In genomic region chr3:122418564-122419274, GRCm38 (mm10) we compare ENCODE assay signal across 8 mouse cellular contexts.
A peak's percentile ranks its signal among the peaks of the same experiment; 100 is the strongest.
DNase-seq lines count a peak whose midpoint lies in the region; ATAC-seq and TF ChIP-seq lines count a peak whose summit lies in the region.

No protein-coding gene starts in this region.

- no peak overlapping the region for H3K9ac ChIP-seq in heart, embryonic 15.5 days
- no peak overlapping the region for H3K9ac ChIP-seq in intestine, embryonic 14.5 days (ENCODE audit: low read length)
- no peak overlapping the region for H3K9ac ChIP-seq in midbrain, embryonic 16.5 days (ENCODE audit: low read depth, low read length)

- DNase-seq in heart, postnatal 36 days = no peak
- DNase-seq in intestine, embryonic 14.5 days (ENCODE audit: low spot score) = no peak
- DNase-seq in frontal cortex, postnatal 10 days (ENCODE audit: low spot score in 2 of 2) = no peak
- no peak for DNase-seq in right cerebral cortex, postnatal 25 days
- DNase-seq in cerebellum, adult 11-12 months = no peak

- TF ChIP-seq POLR2A in cortical plate, adult 2 months (IDR thresholded peaks at IDR 0.05; ENCODE audit: extremely low read depth, insufficient read depth, low read length) = no peak

- intact Hi-C loops in heart, postnatal 36 days (cut with DNase I) = loop anchor here (2.0 to 5.0 kb wide), 2 partner anchors 41 to 44 kb away; no protein-coding TSS in a partner anchor

- peaks cover 28% of the 10 kb centered on the region for H3K27me3 ChIP-seq in heart, embryonic 15.5 days
- H3K27me3 ChIP-seq in intestine, embryonic 14.5 days (replicated peaks; ENCODE audit: control insufficient read depth, insufficient read depth, low read length) = no peaks in the 10 kb centered on the region
- H3K27me3 ChIP-seq in midbrain, embryonic 16.5 days (ENCODE audit: control insufficient read depth, insufficient read depth, low read depth, low read length) = no peaks in the 10 kb centered on the region; the same call in none of the 2 replicates

- H3K4me3 ChIP-seq in heart, embryonic 15.5 days = peak overlapping the region; percentile 72
- H3K4me3 ChIP-seq in cortical plate, adult 2 months (ENCODE audit: insufficient read depth, low read length) = peak overlapping the region; percentile 40; the same call in 1 of the 2 replicates
- H3K4me3 ChIP-seq in intestine, embryonic 14.5 days (ENCODE audit: low read depth, low read length) = peak overlapping the region; percentile 68
- H3K4me3 ChIP-seq in midbrain, embryonic 16.5 days (ENCODE audit: low read depth, low read length) = no peak overlapping the region

- no peak for ATAC-seq in heart, embryonic 15.5 days (replicated peaks; ENCODE audit: insufficient number of reproducible peaks, insufficient read depth, low FRiP score, low read depth)
- ATAC-seq in intestine, embryonic 14.5 days (replicated peaks; ENCODE audit: low FRiP score, low TSS enrichment, low read depth) = no peak
- no peak for ATAC-seq in midbrain, embryonic 16.5 days

- peak overlapping the region; percentile 97 for H3K4me2 ChIP-seq in heart, embryonic 15.5 days
- H3K4me2 ChIP-seq in intestine, embryonic 14.5 days (ENCODE audit: low read length) = peak overlapping the region; percentile 63
- peak overlapping the region; percentile 95 for H3K4me2 ChIP-seq in midbrain, embryonic 16.5 days (ENCODE audit: low read length)

- no peaks in the 10 kb centered on the region for H3K9me3 ChIP-seq in heart, embryonic 15.5 days (replicated peaks)
- H3K9me3 ChIP-seq in intestine, embryonic 14.5 days (ENCODE audit: control insufficient read depth, low read length) = no peaks in the 10 kb centered on the region
- H3K9me3 ChIP-seq in midbrain, embryonic 16.5 days (replicated peaks; ENCODE audit: control insufficient read depth, low read length, poor library complexity, severe bottlenecking) = no peaks in the 10 kb centered on the region

- peaks cover 26% of the 10 kb centered on the region for H3K4me1 ChIP-seq in heart, embryonic 15.5 days (replicated peaks)
- no peaks in the 10 kb centered on the region for H3K4me1 ChIP-seq in cortical plate, adult 2 months (ENCODE audit: control insufficient read depth, insufficient read depth, low read length)
- H3K4me1 ChIP-seq in intestine, embryonic 14.5 days (replicated peaks; ENCODE audit: control insufficient read depth, insufficient read depth, low read length) = peaks cover 17% of the 10 kb centered on the region
- H3K4me1 ChIP-seq in midbrain, embryonic 16.5 days (ENCODE audit: control insufficient read depth, insufficient read depth, low read length) = peaks cover 15% of the 10 kb centered on the region

- TF ChIP-seq CTCF in cortical plate, adult 2 months (IDR thresholded peaks at IDR 0.05; ENCODE audit: extremely low read depth, insufficient read depth, low read length) = no peak

- whole genome bisulfite sequencing in heart, embryonic 15.5 days = 52% methylated on average over 16 of the region's 16 CpGs
- 44% methylated on average over 16 of the region's 16 CpGs for WGBS in intestine, embryonic 14.5 days
- WGBS in midbrain, embryonic 16.5 days = 39% methylated on average over 16 of the region's 16 CpGs

- no peaks in the 10 kb centered on the region for H3K36me3 ChIP-seq in heart, embryonic 15.5 days
- H3K36me3 ChIP-seq in intestine, embryonic 14.5 days (ENCODE audit: control insufficient read depth, insufficient read depth, low read length) = no peaks in the 10 kb centered on the region
- no peaks in the 10 kb centered on the region for H3K36me3 ChIP-seq in midbrain, embryonic 16.5 days (ENCODE audit: control insufficient read depth, insufficient read depth, low read length)

- H3K27ac ChIP-seq in heart, embryonic 15.5 days = no peak overlapping the region
- no peak overlapping the region for H3K27ac ChIP-seq in cortical plate, adult 2 months (ENCODE audit: insufficient read depth, low read length)
- H3K27ac ChIP-seq in intestine, embryonic 14.5 days (ENCODE audit: low read depth) = no peak overlapping the region
- H3K27ac ChIP-seq in midbrain, embryonic 16.5 days (ENCODE audit: low read length) = no peak overlapping the region
